ENCODE assay signal across 7 mouse cellular contexts in the genomic region with DNA sequence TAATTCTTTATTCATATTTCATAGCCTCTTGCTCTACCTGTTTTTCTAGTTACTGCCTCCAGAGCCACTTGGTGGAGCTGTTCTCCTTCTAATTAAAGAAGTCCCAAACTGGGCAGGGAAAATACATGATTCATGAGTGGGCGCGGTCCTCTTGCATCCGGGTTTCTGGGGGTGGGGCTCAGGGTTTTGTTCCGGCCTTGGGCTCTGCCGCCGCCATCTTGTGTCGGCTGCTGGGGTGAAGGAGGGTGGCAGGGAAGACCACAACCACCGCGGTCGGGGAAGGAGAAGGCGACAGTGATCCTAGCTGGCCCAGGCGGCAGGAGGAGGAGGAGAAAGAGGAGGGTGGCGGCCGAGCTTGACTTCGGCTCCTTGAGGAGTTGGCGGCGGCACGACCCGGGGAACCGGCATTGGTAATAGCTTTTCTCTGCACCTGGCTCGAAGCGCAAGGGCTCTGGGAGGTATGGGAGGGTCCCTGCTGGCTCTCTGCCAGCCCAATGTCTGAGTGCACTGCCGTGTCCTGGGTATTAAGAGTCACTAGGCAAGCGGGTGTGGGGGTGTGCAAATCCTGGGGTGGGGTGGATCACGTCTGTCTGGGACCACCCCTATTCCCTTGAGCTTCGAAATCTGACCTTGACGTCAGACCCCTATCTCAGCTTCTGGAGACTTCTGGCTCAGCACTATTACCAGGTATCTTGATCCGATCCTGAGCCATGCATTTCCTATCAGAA. TPM values are rescaled to one million over a fixed set of nuclear protein-coding genes. Genes with fewer than 3 reads are reported as not detected.
DNase-seq lines count a peak whose midpoint lies in the region; ATAC-seq lines count a peak whose summit lies in the region.

No protein-coding gene starts in this region.

- H3K4me1 ChIP-seq in embryonic facial prominence, embryonic 11.5 days (ENCODE audit: control insufficient read depth, insufficient read depth, low read length) = no peaks in the 10 kb centered on the region
- no peaks in the 10 kb centered on the region for H3K4me1 ChIP-seq in limb, embryonic 11.5 days (ENCODE audit: control insufficient read depth, insufficient read depth, low read length)
- peaks cover 17% of the 10 kb centered on the region; the same call in 1 of the 2 replicates for H3K4me1 ChIP-seq in midbrain, embryonic 14.5 days (ENCODE audit: control insufficient read depth, insufficient read depth, low read length)

- peak; percentile 86 for ATAC-seq in embryonic facial prominence, embryonic 11.5 days (replicated peaks; ENCODE audit: insufficient number of reproducible peaks, low FRiP score, low TSS enrichment, low read depth)
- ATAC-seq in limb, embryonic 11.5 days (ENCODE audit: insufficient number of reproducible peaks, low FRiP score, low TSS enrichment, low read depth) = peak; percentile 82
- ATAC-seq in midbrain, embryonic 14.5 days (ENCODE audit: low FRiP score, low TSS enrichment) = peak; percentile 93

- H3K4me2 ChIP-seq in embryonic facial prominence, embryonic 11.5 days (ENCODE audit: low read depth, low read length) = peak overlapping the region; percentile 41
- H3K4me2 ChIP-seq in limb, embryonic 11.5 days (ENCODE audit: low read depth, severe bottlenecking) = peak overlapping the region; percentile 50
- peak overlapping the region; percentile 65 for H3K4me2 ChIP-seq in midbrain, embryonic 14.5 days (ENCODE audit: low read length)

- H3K4me3 ChIP-seq in embryonic facial prominence, embryonic 11.5 days (ENCODE audit: low read depth, low read length) = peak overlapping the region; percentile 59
- peak overlapping the region; percentile 59 for H3K4me3 ChIP-seq in limb, embryonic 11.5 days (ENCODE audit: low read depth, low read length)
- H3K4me3 ChIP-seq in midbrain, embryonic 14.5 days (replicated peaks; ENCODE audit: low read depth, low read length) = peak overlapping the region; percentile 53

- peak overlapping the region; percentile 71 for H3K9ac ChIP-seq in embryonic facial prominence, embryonic 11.5 days (replicated peaks; ENCODE audit: low read length)
- peak overlapping the region; percentile 70 for H3K9ac ChIP-seq in limb, embryonic 11.5 days (ENCODE audit: low read length)
- H3K9ac ChIP-seq in midbrain, embryonic 14.5 days (replicated peaks; ENCODE audit: low read length) = peak overlapping the region; percentile 73

- 15% methylated on average over 25 of the region's 28 CpGs for WGBS in embryonic facial prominence, embryonic 11.5 days
- 5% methylated on average over 25 of the region's 28 CpGs for WGBS in limb, embryonic 11.5 days
- whole genome bisulfite sequencing in midbrain, embryonic 14.5 days = 19% methylated on average over 28 of the region's 28 CpGs

- no peaks in the 10 kb centered on the region for H3K36me3 ChIP-seq in embryonic facial prominence, embryonic 11.5 days (replicated peaks; ENCODE audit: control insufficient read depth, insufficient read depth, low read depth, low read length)
- H3K36me3 ChIP-seq in limb, embryonic 11.5 days (ENCODE audit: control insufficient read depth, insufficient read depth, low read length) = peaks cover under 1% of the 10 kb centered on the region; the same call in 1 of the 2 replicates
- H3K36me3 ChIP-seq in midbrain, embryonic 14.5 days (ENCODE audit: control insufficient read depth, insufficient read depth, low read length) = peaks cover 12% of the 10 kb centered on the region

- H3K9me3 ChIP-seq in embryonic facial prominence, embryonic 11.5 days (replicated peaks; ENCODE audit: control insufficient read depth, low read length) = no peaks in the 10 kb centered on the region
- H3K9me3 ChIP-seq in limb, embryonic 11.5 days (ENCODE audit: control insufficient read depth, low read length) = no peaks in the 10 kb centered on the region; the same call in 1 of the 2 replicates
- H3K9me3 ChIP-seq in midbrain, embryonic 14.5 days (ENCODE audit: control insufficient read depth, low read length) = no peaks in the 10 kb centered on the region

- no peak overlapping the region; the same call in 1 of the 2 replicates for H3K27ac ChIP-seq in embryonic facial prominence, embryonic 11.5 days (replicated peaks; ENCODE audit: low read depth, low read length)
- peak overlapping the region; percentile 47; the same call in 1 of the 2 replicates for H3K27ac ChIP-seq in limb, embryonic 11.5 days (replicated peaks; ENCODE audit: low read depth, low read length)
- H3K27ac ChIP-seq in midbrain, embryonic 14.5 days (replicated peaks; ENCODE audit: low read depth, low read length) = peak overlapping the region; percentile 89

- H3K27me3 ChIP-seq in embryonic facial prominence, embryonic 11.5 days (ENCODE audit: control insufficient read depth, insufficient read depth, low read length) = no peaks in the 10 kb centered on the region
- H3K27me3 ChIP-seq in limb, embryonic 11.5 days (ENCODE audit: control insufficient read depth, insufficient read depth, low read length) = no peaks in the 10 kb centered on the region
- H3K27me3 ChIP-seq in midbrain, embryonic 14.5 days (ENCODE audit: control insufficient read depth, insufficient read depth, low read length) = no peaks in the 10 kb centered on the region

- peak; percentile 91 for DNase-seq in adrenal gland, postnatal 14 days
- DNase-seq in embryonic facial prominence, embryonic 11.5 days (ENCODE audit: low spot score) = peak; percentile 90
- DNase-seq in heart, adult 11 months = peak; percentile 99
- peak; percentile 83 for DNase-seq in kidney, adult 18-20 months
- peak; percentile 81 for DNase-seq in limb, embryonic 11.5 days (ENCODE audit: low spot score)
- peak; percentile 94 for DNase-seq in midbrain, embryonic 14.5 days
- peak; percentile 70 to 71 for DNase-seq in spleen, adult 18-20 months

RNA-seq across cellular contexts. Expression of a gene that starts 4.8 kb away (rescaled TPM):
- 320 and 338 TPM in 2 replicates for total RNA-seq in adrenal gland, postnatal 14 days (2021)
- polyA plus RNA-seq in embryonic facial prominence, embryonic 11.5 days (2014; fragmentation: Nextera tagmentation; extraction: Ambion mirVana) = 220 and 234 TPM in 2 replicates
- 206 and 218 TPM in 2 replicates for polyA plus RNA-seq in limb, embryonic 11.5 days (2014; fragmentation: Nextera tagmentation; extraction: Ambion mirVana)
- polyA plus RNA-seq in midbrain, embryonic 14.5 days (2014; fragmentation: Nextera tagmentation; extraction: Ambion mirVana) = 306 and 398 TPM in 2 replicates

RNA-seq across cellular contexts. Expression of a gene that starts 24.9 kb away (rescaled TPM):
- 164 and 183 TPM in 2 replicates for total RNA-seq in adrenal gland, postnatal 14 days (2021)
- 88.8 and 97.1 TPM in 2 replicates for polyA plus RNA-seq in embryonic facial prominence, embryonic 11.5 days (2014; fragmentation: Nextera tagmentation; extraction: Ambion mirVana)
- 97.3 and 106 TPM in 2 replicates for polyA plus RNA-seq in limb, embryonic 11.5 days (2014; fragmentation: Nextera tagmentation; extraction: Ambion mirVana)
- polyA plus RNA-seq in midbrain, embryonic 14.5 days (2014; fragmentation: Nextera tagmentation; extraction: Ambion mirVana) = 112 and 123 TPM in 2 replicates

RNA-seq across cellular contexts. Expression of a gene that starts 40.8 kb away (rescaled TPM):
- 23.2 and 24.3 TPM in 2 replicates for total RNA-seq in adrenal gland, postnatal 14 days (2021)
- polyA plus RNA-seq in embryonic facial prominence, embryonic 11.5 days (2014; fragmentation: Nextera tagmentation; extraction: Ambion mirVana) = 68.2 and 70.8 TPM in 2 replicates
- polyA plus RNA-seq in limb, embryonic 11.5 days (2014; fragmentation: Nextera tagmentation; extraction: Ambion mirVana) = 49.6 and 51.0 TPM in 2 replicates
- 68.7 and 91.6 TPM in 2 replicates for polyA plus RNA-seq in midbrain, embryonic 14.5 days (2014; fragmentation: Nextera tagmentation; extraction: Ambion mirVana)

RNA-seq across cellular contexts. Expression of a gene that starts 45.5 kb away (rescaled TPM):
- total RNA-seq in adrenal gland, postnatal 14 days (2021) = 465 and 484 TPM in 2 replicates
- polyA plus RNA-seq in embryonic facial prominence, embryonic 11.5 days (2014; fragmentation: Nextera tagmentation; extraction: Ambion mirVana) = 207 and 208 TPM in 2 replicates
- polyA plus RNA-seq in limb, embryonic 11.5 days (2014; fragmentation: Nextera tagmentation; extraction: Ambion mirVana) = 189 and 200 TPM in 2 replicates
- polyA plus RNA-seq in midbrain, embryonic 14.5 days (2014; fragmentation: Nextera tagmentation; extraction: Ambion mirVana) = 223 and 258 TPM in 2 replicates

RNA-seq across cellular contexts. Expression of a gene that starts 45.6 kb away (rescaled TPM):
- total RNA-seq in adrenal gland, postnatal 14 days (2021) = 36.8 and 37.9 TPM in 2 replicates
- polyA plus RNA-seq in embryonic facial prominence, embryonic 11.5 days (2014; fragmentation: Nextera tagmentation; extraction: Ambion mirVana) = 58.4 and 67.0 TPM in 2 replicates
- 80.1 and 82.6 TPM in 2 replicates for polyA plus RNA-seq in limb, embryonic 11.5 days (2014; fragmentation: Nextera tagmentation; extraction: Ambion mirVana)
- polyA plus RNA-seq in midbrain, embryonic 14.5 days (2014; fragmentation: Nextera tagmentation; extraction: Ambion mirVana) = 54.8 and 57.0 TPM in 2 replicates
